Mouse (Mus musculus): ENCODE measurements around the gene Gm10799.
"Not testable (repeated sequence)": the region's sequence is repeated elsewhere in the genome, so short reads cannot be mapped to it uniquely, and the experiment has no call there.

DNA sequence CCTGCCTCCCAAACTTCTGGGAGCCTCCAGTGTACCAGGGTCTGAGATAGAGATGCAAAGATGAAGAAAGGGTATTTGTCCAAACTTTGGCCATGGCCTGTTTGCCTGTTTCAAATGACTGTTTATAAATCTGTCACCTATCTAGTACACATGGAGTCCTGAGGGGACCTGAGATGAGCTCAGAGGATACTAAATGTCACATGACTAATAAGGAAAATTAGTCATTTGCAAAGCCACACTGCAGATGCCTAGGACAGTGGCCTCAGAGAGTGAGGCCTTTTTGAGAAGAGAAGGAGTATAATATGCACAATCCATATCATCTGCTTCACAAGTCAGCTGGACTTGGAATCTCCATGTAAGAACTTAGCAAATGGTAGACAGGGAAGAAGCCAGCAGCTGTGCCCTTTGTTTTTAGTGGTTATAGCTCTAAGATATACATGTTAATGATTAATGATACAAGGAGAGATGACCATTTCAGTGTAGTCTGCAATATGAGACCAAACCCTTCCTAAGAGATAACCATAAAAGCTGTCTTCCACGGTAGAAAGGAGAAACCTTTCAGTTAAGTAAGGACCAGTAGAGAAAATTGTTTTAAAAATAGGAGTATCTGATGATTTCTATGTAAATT is 42.9 kb upstream of the Gm10799 start:
- TF ChIP-seq POLR2A (IDR thresholded peaks at IDR 0.05; ENCODE audit: extremely low read depth, insufficient read depth, low read length); CTCF (IDR thresholded peaks at IDR 0.05; ENCODE audit: low read depth, low read length): not testable (repeated sequence)
